Mouse (Mus musculus): ENCODE results near the gene Epha2. TPM values are rescaled to one million over a fixed set of nuclear protein-coding genes. Genes with fewer than 3 reads are reported as not detected.

The Epha2 gene
- 11.6 and 11.8 TPM in 2 replicates for polyA plus RNA-seq (2015; fragmentation: Nextera tagmentation; extraction: Ambion mirVana)

DNA sequence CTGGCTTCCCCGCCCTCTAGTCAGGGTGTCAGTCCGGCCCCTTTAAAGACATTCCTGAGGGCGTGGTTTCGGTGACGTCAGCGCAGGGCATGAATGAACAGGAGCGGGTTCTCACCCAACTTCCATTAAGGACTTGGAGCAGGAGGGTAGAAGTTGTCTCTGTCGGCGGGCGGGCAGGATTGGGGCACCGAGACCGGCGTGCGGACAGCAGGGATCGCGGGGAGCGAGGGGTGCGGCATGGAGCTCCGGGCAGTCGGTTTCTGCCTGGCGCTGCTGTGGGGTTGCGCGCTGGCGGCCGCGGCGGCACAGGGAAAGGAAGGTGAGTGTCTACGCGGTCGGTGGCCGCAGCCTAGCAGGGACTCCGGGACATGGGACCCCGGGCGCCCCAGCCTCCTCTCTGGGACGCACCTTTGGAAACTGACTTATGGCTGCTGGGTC, at the start of gene Epha2:
Epha2 (plus strand) TSS at position 125 of the 438 bp plus-strand sequence.
- H3K9me3 ChIP-seq (ENCODE audit: control insufficient read depth, low read length) = no peaks in the 10 kb centered on the region
- H3K4me3 ChIP-seq (ENCODE audit: low read length) = peak within 1 kb of the TSS; percentile 69
- H3K36me3 ChIP-seq (ENCODE audit: control insufficient read depth, insufficient read depth, low read length) = no peaks in the 10 kb centered on the region
- peak within 1 kb of the TSS; percentile 72 for H3K27ac ChIP-seq (ENCODE audit: low read length)
- peaks cover 2% of the 10 kb centered on the region; the same call in 1 of the 2 replicates for H3K27me3 ChIP-seq (ENCODE audit: control insufficient read depth, insufficient read depth, low read depth, low read length)
- ATAC-seq (ENCODE audit: low read depth) = peak; percentile 77
- H3K4me2 ChIP-seq (ENCODE audit: low read depth, low read length) = peak within 1 kb of the TSS; percentile 69
- under 1% methylated on average over 35 of the region's 35 CpGs for WGBS
- H3K4me1 ChIP-seq (replicated peaks; ENCODE audit: control insufficient read depth, insufficient read depth, low read length) = peaks cover 12% of the 10 kb centered on the region
- peak within 1 kb of the TSS; percentile 85 for H3K9ac ChIP-seq (ENCODE audit: low read length)

- no peaks in the 10 kb centered on the region for H3K9me3 ChIP-seq (ENCODE audit: control insufficient read depth, low read length)
- no peak overlapping the region for H3K4me2 ChIP-seq (ENCODE audit: low read depth, low read length)
- no peak overlapping the region for H3K4me3 ChIP-seq (ENCODE audit: low read length)
- H3K9ac ChIP-seq (ENCODE audit: low read length) = no peak overlapping the region
- H3K27me3 ChIP-seq (ENCODE audit: control insufficient read depth, insufficient read depth, low read depth, low read length) = peaks cover 16% of the 10 kb centered on the region
- peaks cover 11% of the 10 kb centered on the region for H3K36me3 ChIP-seq (ENCODE audit: control insufficient read depth, insufficient read depth, low read length)
- H3K27ac ChIP-seq (ENCODE audit: low read length) = no peak overlapping the region
- 66% methylated on average over 2 of the region's 2 CpGs for WGBS
- H3K4me1 ChIP-seq (replicated peaks; ENCODE audit: control insufficient read depth, insufficient read depth, low read length) = peaks cover 10% of the 10 kb centered on the region; the same call in 1 of the 2 replicates
- no peak for ATAC-seq (ENCODE audit: low read depth)
Observed at GRCm38 (mm10) chr4:141252641-141253040, 48.4 kb upstream of the Epha2 start.

- Histone ChIP-seq H3K27ac (ENCODE audit: low read length) (no peak overlapping the region), H3K4me3 (ENCODE audit: low read length) (no peak overlapping the region), H3K27me3 (ENCODE audit: control insufficient read depth, insufficient read depth, low read depth, low read length) (peaks cover under 1% of the 10 kb centered on the region), H3K4me1 (replicated peaks; ENCODE audit: control insufficient read depth, insufficient read depth, low read length) (peaks cover 5% of the 10 kb centered on the region; the same call in 1 of the 2 replicates), H3K4me2 (ENCODE audit: low read depth, low read length) (no peak overlapping the region), H3K9me3 (ENCODE audit: control insufficient read depth, low read length) (no peaks in the 10 kb centered on the region), H3K9ac (ENCODE audit: low read length) (no peak overlapping the region), H3K36me3 (ENCODE audit: control insufficient read depth, insufficient read depth, low read length) (peaks cover 11% of the 10 kb centered on the region)
- peak; percentile 79 for ATAC-seq (ENCODE audit: low read depth)
- WGBS = 62% methylated on average over 16 of the region's 16 CpGs
Observed at GRCm38 (mm10) chr4:141254234-141254633, 46.8 kb upstream of the Epha2 start.

- no peak overlapping the region for H3K4me3 ChIP-seq (ENCODE audit: low read length)
- peaks cover 16% of the 10 kb centered on the region for H3K4me1 ChIP-seq (replicated peaks; ENCODE audit: control insufficient read depth, insufficient read depth, low read length)
- H3K4me2 ChIP-seq (ENCODE audit: low read depth, low read length) = no peak overlapping the region
- no peak for ATAC-seq (ENCODE audit: low read depth)
- no peaks in the 10 kb centered on the region for H3K27me3 ChIP-seq (ENCODE audit: control insufficient read depth, insufficient read depth, low read depth, low read length)
- no peaks in the 10 kb centered on the region for H3K9me3 ChIP-seq (ENCODE audit: control insufficient read depth, low read length)
- H3K9ac ChIP-seq (ENCODE audit: low read length) = no peak overlapping the region
- H3K36me3 ChIP-seq (ENCODE audit: control insufficient read depth, insufficient read depth, low read length) = peaks cover 9% of the 10 kb centered on the region
- no peak overlapping the region for H3K27ac ChIP-seq (ENCODE audit: low read length)
- 71% methylated on average over 5 of the region's 5 CpGs for WGBS
Observed at GRCm38 (mm10) chr4:141257440-141257839, 43.6 kb upstream of the Epha2 start.

DNA sequence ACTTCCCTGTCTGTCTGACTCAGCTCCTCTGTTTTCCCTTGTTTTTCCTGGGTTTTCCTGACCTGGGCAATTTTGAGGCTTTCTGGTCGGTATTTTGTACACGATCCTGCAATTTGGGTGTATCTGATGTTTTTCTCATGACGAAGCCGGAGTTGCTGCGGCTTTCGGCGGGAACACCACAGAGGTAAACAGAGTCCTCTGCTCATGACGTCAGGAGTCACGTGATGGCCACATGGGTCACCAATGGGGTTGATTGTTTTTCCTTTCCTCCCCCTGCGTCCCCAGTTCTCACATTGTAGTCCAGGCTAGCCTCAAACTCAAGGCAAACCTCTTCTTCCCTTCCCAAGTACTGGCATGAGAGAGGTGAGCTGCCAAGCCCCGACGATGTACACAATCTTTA, 41.6 kb upstream of the Epha2 start:
- Histone ChIP-seq H3K4me1 (replicated peaks; ENCODE audit: control insufficient read depth, insufficient read depth, low read length) (peaks cover 13% of the 10 kb centered on the region), H3K4me2 (ENCODE audit: low read depth, low read length) (peak overlapping the region; percentile 54), H3K9ac (ENCODE audit: low read length) (0 out of 2 replicates have a peak overlapping the region, but pooled peaks have one; percentile 50), H3K36me3 (ENCODE audit: control insufficient read depth, insufficient read depth, low read length) (peaks cover 9% of the 10 kb centered on the region), H3K9me3 (ENCODE audit: control insufficient read depth, low read length) (no peaks in the 10 kb centered on the region), H3K4me3 (ENCODE audit: low read length) (no peak overlapping the region; the same call in 1 of the 2 replicates), H3K27ac (ENCODE audit: low read length) (peak overlapping the region; percentile 59; the same call in 1 of the 2 replicates), H3K27me3 (ENCODE audit: control insufficient read depth, insufficient read depth, low read depth, low read length) (no peaks in the 10 kb centered on the region)
- ATAC-seq (ENCODE audit: low read depth) = no peak
- WGBS = 66% methylated on average over 12 of the region's 12 CpGs

DNA sequence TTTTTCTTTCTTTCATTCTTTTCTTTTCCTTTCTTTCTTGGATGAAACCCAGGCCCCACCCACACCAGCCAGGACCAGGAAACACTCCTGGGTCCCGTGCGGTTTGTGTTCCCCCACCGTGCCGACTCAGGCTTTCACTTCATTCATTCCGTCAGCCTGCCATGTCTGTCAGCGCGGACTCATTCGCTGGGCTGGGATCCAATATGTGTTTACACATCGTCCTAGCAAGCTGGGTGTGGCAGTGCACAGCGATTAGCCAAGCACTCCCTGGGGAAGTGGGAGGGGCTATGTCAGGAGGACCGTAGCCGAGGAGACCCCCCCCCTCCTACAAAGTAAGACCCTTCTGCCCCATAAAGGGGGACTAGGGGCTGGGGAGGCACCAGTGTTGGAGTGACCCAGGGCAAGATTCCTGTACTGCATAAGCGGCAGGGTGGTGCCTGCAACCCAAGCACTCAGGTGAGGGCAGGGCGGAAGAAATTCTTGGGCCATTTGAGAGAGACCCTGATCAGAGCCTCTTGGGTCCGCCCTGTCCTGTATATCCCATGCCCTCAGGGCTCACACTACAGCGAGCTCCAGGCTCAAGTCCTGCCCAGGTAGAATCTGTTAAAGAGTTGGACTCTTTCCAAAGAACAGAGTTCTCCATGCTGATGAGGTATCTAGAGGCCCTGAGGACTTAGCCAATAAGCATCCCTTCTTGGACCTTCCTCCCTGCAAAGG, 40.9 kb upstream of the Epha2 start:
- Histone ChIP-seq H3K4me1 (replicated peaks; ENCODE audit: control insufficient read depth, insufficient read depth, low read length) (peaks cover 10% of the 10 kb centered on the region), H3K36me3 (ENCODE audit: control insufficient read depth, insufficient read depth, low read length) (peaks cover 9% of the 10 kb centered on the region), H3K9ac (ENCODE audit: low read length) (peak overlapping the region; percentile 50), H3K9me3 (ENCODE audit: control insufficient read depth, low read length) (no peaks in the 10 kb centered on the region), H3K4me3 (ENCODE audit: low read length) (peak overlapping the region; percentile 35), H3K27me3 (ENCODE audit: control insufficient read depth, insufficient read depth, low read depth, low read length) (no peaks in the 10 kb centered on the region), H3K27ac (ENCODE audit: low read length) (peak overlapping the region; percentile 59), H3K4me2 (ENCODE audit: low read depth, low read length) (peak overlapping the region; percentile 54)
- ATAC-seq (ENCODE audit: low read depth) = peak; percentile 86
- 16% methylated on average over 16 of the region's 16 CpGs for WGBS

GRCm38 (mm10) chr4:141262906-141263637, 38.0 kb upstream of the Epha2 start:
- H3K36me3 ChIP-seq (ENCODE audit: control insufficient read depth, insufficient read depth, low read length) = no peaks in the 10 kb centered on the region
- no peak overlapping the region for H3K27ac ChIP-seq (ENCODE audit: low read length)
- no peaks in the 10 kb centered on the region; the same call in 1 of the 2 replicates for H3K9me3 ChIP-seq (ENCODE audit: control insufficient read depth, low read length)
- no peak overlapping the region for H3K4me3 ChIP-seq (ENCODE audit: low read length)
- ATAC-seq (ENCODE audit: low read depth) = no peak
- 69% methylated on average over 10 of the region's 10 CpGs for WGBS
- no peak overlapping the region for H3K4me2 ChIP-seq (ENCODE audit: low read depth, low read length)
- H3K4me1 ChIP-seq (replicated peaks; ENCODE audit: control insufficient read depth, insufficient read depth, low read length) = peaks cover 10% of the 10 kb centered on the region
- H3K27me3 ChIP-seq (ENCODE audit: control insufficient read depth, insufficient read depth, low read depth, low read length) = no peaks in the 10 kb centered on the region
- no peak overlapping the region for H3K9ac ChIP-seq (ENCODE audit: low read length)

DNA sequence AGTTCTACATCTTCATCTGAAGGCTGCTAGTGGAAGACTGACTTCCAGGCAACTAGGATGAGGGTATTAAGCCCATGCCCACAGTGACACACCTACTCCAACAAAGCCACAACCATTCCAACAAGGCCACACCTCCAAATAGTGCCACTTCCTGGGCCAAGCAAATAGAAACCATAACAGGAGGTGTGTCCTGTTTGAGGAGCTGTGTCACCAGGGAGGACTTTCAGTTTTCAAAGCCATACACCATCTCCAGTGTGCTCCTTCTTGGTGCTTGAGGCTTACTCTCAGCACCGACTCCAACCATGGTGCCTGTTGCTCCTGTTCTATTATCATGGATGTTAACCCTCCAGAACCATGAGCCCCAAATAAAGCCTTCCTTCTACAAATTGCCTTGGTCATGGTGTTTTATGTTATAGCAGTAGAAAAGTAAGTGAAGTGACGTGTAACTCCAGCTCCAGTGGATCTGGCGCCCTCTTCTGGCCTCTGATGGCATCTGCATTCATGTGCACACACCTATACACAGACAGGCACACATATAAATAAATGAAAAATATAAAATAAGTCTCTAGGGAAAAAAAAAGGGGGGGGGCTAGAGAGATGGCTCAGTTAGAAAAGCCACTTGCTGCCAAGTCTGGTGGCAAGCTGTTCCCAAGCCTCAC, 34.9 kb upstream of the Epha2 start:
- no peaks in the 10 kb centered on the region for H3K36me3 ChIP-seq (ENCODE audit: control insufficient read depth, insufficient read depth, low read length)
- no peak overlapping the region for H3K4me3 ChIP-seq (ENCODE audit: low read length)
- H3K4me2 ChIP-seq (ENCODE audit: low read depth, low read length) = no peak overlapping the region
- no peaks in the 10 kb centered on the region; the same call in 1 of the 2 replicates for H3K9me3 ChIP-seq (ENCODE audit: control insufficient read depth, low read length)
- 79% methylated on average over 3 of the region's 3 CpGs for WGBS
- H3K9ac ChIP-seq (ENCODE audit: low read length) = no peak overlapping the region
- H3K4me1 ChIP-seq (replicated peaks; ENCODE audit: control insufficient read depth, insufficient read depth, low read length) = no peaks in the 10 kb centered on the region
- no peaks in the 10 kb centered on the region for H3K27me3 ChIP-seq (ENCODE audit: control insufficient read depth, insufficient read depth, low read depth, low read length)
- no peak overlapping the region for H3K27ac ChIP-seq (ENCODE audit: low read length)
- no peak for ATAC-seq (ENCODE audit: low read depth)

GRCm38 (mm10) chr4:141267250-141267649, 33.8 kb upstream of the Epha2 start:
- 71% methylated on average over 3 of the region's 3 CpGs for WGBS
- no peaks in the 10 kb centered on the region for H3K27me3 ChIP-seq (ENCODE audit: control insufficient read depth, insufficient read depth, low read depth, low read length)
- no peak for ATAC-seq (ENCODE audit: low read depth)

More at GRCm38 (mm10) chr4:141267250-141267649, 33.8 kb upstream of the Epha2 start:
- Histone ChIP-seq H3K9me3 (ENCODE audit: control insufficient read depth, low read length) (no peaks in the 10 kb centered on the region; the same call in 1 of the 2 replicates), H3K4me1 (replicated peaks; ENCODE audit: control insufficient read depth, insufficient read depth, low read length) (peaks cover 8% of the 10 kb centered on the region), H3K27ac (ENCODE audit: low read length) (no peak overlapping the region), H3K9ac (ENCODE audit: low read length) (no peak overlapping the region), H3K36me3 (ENCODE audit: control insufficient read depth, insufficient read depth, low read length) (no peaks in the 10 kb centered on the region), H3K4me2 (ENCODE audit: low read depth, low read length) (no peak overlapping the region), H3K4me3 (ENCODE audit: low read length) (no peak overlapping the region)
